Mouse (Mus musculus) testis, adult 2 months (tissue): Measurements from ENCODE around the gene Ric8a. TPM values are rescaled to one million over a fixed set of nuclear protein-coding genes. Genes with fewer than 3 reads are reported as not detected.

ENCODE experiments used
- H3K27ac ChIP-seq: fragments of 200-500 bp; 2 replicates; pipeline ENCODE4 v1.5.1; 2012; ENCODE audit warnings: low read depth, low read length; ENCODE audit not compliant: control insufficient read depth, insufficient read depth
- H3K27me3 ChIP-seq: fragments of 200-500 bp; 2 replicates; pipeline ENCODE4 v1.6.1; 2012; ENCODE audit warnings: mild to moderate bottlenecking, low read length, moderate library complexity; ENCODE audit not compliant: control insufficient read depth, insufficient read depth
- H3K36me3 ChIP-seq: fragments of 200-500 bp; 2 replicates; pipeline ENCODE4 v1.6.1; 2012; ENCODE audit warnings: mild to moderate bottlenecking, low read length; ENCODE audit not compliant: control insufficient read depth, insufficient read depth
- H3K4me1 ChIP-seq: fragments of 200-500 bp; 2 replicates; pipeline ENCODE4 v1.6.1; 2012; ENCODE audit warnings: low read length; ENCODE audit not compliant: control insufficient read depth, insufficient read depth
- H3K4me3 ChIP-seq: fragments of 200-500 bp; 2 replicates; pipeline ENCODE4 v1.5.1; 2012; ENCODE audit warnings: low read depth, mild to moderate bottlenecking, low read length, moderate library complexity, mixed read lengths; ENCODE audit not compliant: control insufficient read depth
- CTCF ChIP-seq: fragments of 200-500 bp; IDR thresholded peaks from 2 replicates; pipeline ENCODE4 v1.5.1; 2012; ENCODE audit warnings: low read depth, mild to moderate bottlenecking, inconsistent platforms, low read length, moderate library complexity; ENCODE audit not compliant: control insufficient read depth, insufficient read depth, insufficient replicate concordance
- POLR2A ChIP-seq: fragments of 200-500 bp; IDR thresholded peaks from 2 replicates; pipeline ENCODE4 v1.6.1; 2012; ENCODE audit warnings: low read depth, mild to moderate bottlenecking, inconsistent platforms, low read length, moderate library complexity; ENCODE audit not compliant: control insufficient read depth
- polyA plus RNA-seq: library from polyadenylated mRNA; depleted of rRNA; stranded (reverse); fragments of >200 nt; gene quantifications from 2 replicates; pipeline ENCODE4 v1.2.3, GENCODE M21; 2012

Gene Ric8a
- polyA plus RNA-seq, 1 experiment, result 34.5 TPM

DNA sequence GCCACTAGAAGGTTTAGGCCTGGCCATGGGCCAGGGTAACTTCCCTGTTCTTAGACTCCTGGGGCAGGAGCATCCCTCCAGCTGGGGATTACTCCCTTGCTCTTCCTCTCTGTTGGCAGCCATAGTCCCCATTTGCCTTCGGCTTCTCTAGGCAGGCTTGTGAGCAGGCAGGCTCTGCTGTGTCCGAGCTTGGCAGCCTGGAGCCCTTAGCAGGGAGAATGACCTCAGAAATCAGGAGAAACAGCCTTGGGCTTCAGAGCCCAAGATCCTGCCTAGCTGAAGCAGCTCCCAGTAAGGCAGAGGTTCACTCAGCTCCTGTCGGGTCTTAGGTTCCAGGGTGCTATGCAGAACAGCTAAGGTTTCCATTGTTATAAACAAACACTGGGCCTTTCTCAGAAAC, 42.4 kb downstream of the Ric8a start:
- TF ChIP-seq CTCF, result no peak
- no peak for TF ChIP-seq POLR2A
- Histone ChIP-seq H3K27me3 (no peaks in the 10 kb centered on the region), H3K36me3 (no peaks in the 10 kb centered on the region), H3K4me3 (no peak overlapping the region), H3K4me1 (no peaks in the 10 kb centered on the region), H3K27ac (no peak overlapping the region)

- no peak within 1 kb of the TSS for H3K27ac ChIP-seq
- H3K4me1 ChIP-seq, result no peaks in the 10 kb centered on the region
- H3K4me3 ChIP-seq, result no peak within 1 kb of the TSS
- H3K36me3 ChIP-seq, result no peaks in the 10 kb centered on the region
- TF ChIP-seq CTCF (no peak), POLR2A (no peak)
- no peaks in the 10 kb centered on the region for H3K27me3 ChIP-seq
These were observed 43.5 kb downstream of the Ric8a start, which contains the start of gene Cox8b for GRCm38 (mm10) chr7:140900220-140900619. Cox8b (minus strand) TSS chr7:140900446.

GRCm38 (mm10) chr7:140902036-140902875, 45.5 kb downstream of the Ric8a start:
- Histone ChIP-seq H3K4me1 (no peaks in the 10 kb centered on the region), H3K36me3 (no peaks in the 10 kb centered on the region), H3K4me3 (no peak overlapping the region), H3K27ac (no peak overlapping the region), H3K27me3 (no peaks in the 10 kb centered on the region)
- TF ChIP-seq CTCF (no peak), POLR2A (no peak)

- H3K27me3 ChIP-seq, result no peaks in the 10 kb centered on the region
- H3K4me3 ChIP-seq, result no peak overlapping the region
- no peak for TF ChIP-seq POLR2A
- TF ChIP-seq CTCF, result peak; percentile 89
- no peaks in the 10 kb centered on the region for H3K4me1 ChIP-seq
- no peak overlapping the region for H3K27ac ChIP-seq
- no peaks in the 10 kb centered on the region for H3K36me3 ChIP-seq
These were observed 46.5 kb downstream of the Ric8a start for GRCm38 (mm10) chr7:140903212-140903611.

- TF ChIP-seq CTCF (no peak), POLR2A (no peak)
- H3K4me3 ChIP-seq, result no peak overlapping the region
- H3K4me1 ChIP-seq, result peaks cover 5% of the 10 kb centered on the region
- H3K27me3 ChIP-seq, result no peaks in the 10 kb centered on the region
- H3K36me3 ChIP-seq, result no peaks in the 10 kb centered on the region
- no peak overlapping the region for H3K27ac ChIP-seq
These were observed 48.9 kb downstream of the Ric8a start for GRCm38 (mm10) chr7:140905642-140906081.

- Histone ChIP-seq H3K36me3 (no peaks in the 10 kb centered on the region), H3K4me1 (peaks cover 5% of the 10 kb centered on the region), H3K27me3 (no peaks in the 10 kb centered on the region), H3K27ac (no peak overlapping the region), H3K4me3 (no peak overlapping the region)
- TF ChIP-seq CTCF (no peak), POLR2A (no peak)
These were observed 50.4 kb downstream of the Ric8a start for GRCm38 (mm10) chr7:140907131-140907530.

GRCm38 (mm10) chr7:140907697-140908096, 50.9 kb downstream of the Ric8a start:
- Histone ChIP-seq H3K36me3 (no peaks in the 10 kb centered on the region), H3K4me1 (peaks cover 5% of the 10 kb centered on the region), H3K4me3 (no peak overlapping the region), H3K27ac (no peak overlapping the region), H3K27me3 (no peaks in the 10 kb centered on the region)
- TF ChIP-seq CTCF, result no peak
- no peak for TF ChIP-seq POLR2A

GRCm38 (mm10) chr7:140908181-140908580, 51.4 kb downstream of the Ric8a start:
- Histone ChIP-seq H3K4me1 (peaks cover 5% of the 10 kb centered on the region), H3K4me3 (no peak overlapping the region), H3K27ac (no peak overlapping the region), H3K36me3 (no peaks in the 10 kb centered on the region), H3K27me3 (no peaks in the 10 kb centered on the region)
- TF ChIP-seq POLR2A (no peak), CTCF (no peak)
